Mouse (Mus musculus): Measurements from ENCODE around the gene Spag7.

GRCm38 (mm10) chr11:70646691-70647650 is 22.2 kb downstream of the Spag7 start, which contains the start of the genes Rnf167 and Slc25a11:
- TF ChIP-seq CTCF (IDR thresholded peaks at IDR 0.05; ENCODE audit: extremely low read depth, insufficient read depth, insufficient read length, insufficient replicate concordance), result no peak
- TF ChIP-seq POLR2A (IDR thresholded peaks at IDR 0.05; ENCODE audit: low read depth, low read length), result peak; percentile 86
